Mouse (Mus musculus) liver, postnatal 0 days (tissue): Measurements from ENCODE around the gene Cldn1.

ENCODE experiments used
- CTCF ChIP-seq: sonication (generic); IDR thresholded peaks from 2 replicates; pipeline ENCODE4 v1.5.1; 2016; ENCODE audit warnings: antibody characterized with exemption, low read depth
- EP300 ChIP-seq: IDR thresholded peaks from 2 replicates; pipeline ENCODE4 v1.6.1; 2016; ENCODE audit warnings: antibody characterized with exemption, low read depth, mild to moderate bottlenecking

- peak; percentile 27; the same call in 1 of the 2 replicates for TF ChIP-seq EP300
- no peak for TF ChIP-seq CTCF
Observed at GRCm38 (mm10) chr16:26384112-26384649, 12.5 kb upstream of the Cldn1 start.
